Mouse (Mus musculus): ENCODE results near the gene Por.

The Por gene

GRCm38 (mm10) chr5:135669741-135670275 lies at the start of gene Por:
Gene Por (plus strand): TSS chr5:135670033.
- in situ Hi-C loops (cut with MboI, MseI) = no loop called here

GRCm38 (mm10) chr5:135620526-135620925 lies 49.3 kb upstream of the Por start:
- in situ Hi-C loops (cut with MboI, MseI) = no loop called here

- in situ Hi-C loops (cut with MboI, MseI) = no loop called here
These were observed 48.1 kb upstream of the Por start for GRCm38 (mm10) chr5:135621725-135622124.

- in situ Hi-C loops (cut with MboI, MseI) = no loop called here
These were observed 46.7 kb upstream of the Por start for GRCm38 (mm10) chr5:135623006-135623563.

- in situ Hi-C loops (cut with MboI, MseI) = no loop called here
These were observed 40.9 kb upstream of the Por start for GRCm38 (mm10) chr5:135628916-135629315.

- in situ Hi-C loops (cut with MboI, MseI) = no loop called here
These were observed 40.4 kb upstream of the Por start for GRCm38 (mm10) chr5:135629401-135629800.

- in situ Hi-C loops (cut with MboI, MseI) = loop anchor here in 1 of 2 experiments (5.0 kb wide), 1 partner anchor 57 kb away; no protein-coding TSS in a partner anchor
These were observed 39.2 kb upstream of the Por start for GRCm38 (mm10) chr5:135630598-135630997.

- in situ Hi-C loops (cut with MboI, MseI) = loop anchor here in 1 of 2 experiments (5.0 kb wide), 1 partner anchor 55 kb away; no protein-coding TSS in a partner anchor
These were observed 37.6 kb upstream of the Por start, which contains the start of gene Rhbdd2 for GRCm38 (mm10) chr5:135632117-135632796. Gene Rhbdd2 (plus strand): TSS chr5:135632618.

- in situ Hi-C loops (cut with MboI, MseI) = loop anchor here in 1 of 2 experiments (5.0 kb wide), 1 partner anchor 55 kb away; no protein-coding TSS in a partner anchor
These were observed 37.1 kb upstream of the Por start for GRCm38 (mm10) chr5:135632797-135633144.

GRCm38 (mm10) chr5:135639760-135640458 lies 29.9 kb upstream of the Por start:
- in situ Hi-C loops (cut with MboI, MseI) = no loop called here

- in situ Hi-C loops (cut with MboI, MseI) = no loop called here
These were observed 29.4 kb upstream of the Por start for GRCm38 (mm10) chr5:135640459-135640789.

GRCm38 (mm10) chr5:135641028-135641427 lies 28.8 kb upstream of the Por start:
- in situ Hi-C loops (cut with MboI, MseI) = no loop called here

GRCm38 (mm10) chr5:135642686-135643551 lies 26.9 kb upstream of the Por start:
- in situ Hi-C loops (cut with MboI, MseI) = no loop called here

- in situ Hi-C loops (cut with MboI, MseI) = no loop called here
These were observed 26.3 kb upstream of the Por start for GRCm38 (mm10) chr5:135643552-135643842.

- in situ Hi-C loops (cut with MboI, MseI) = no loop called here
These were observed 26.0 kb upstream of the Por start for GRCm38 (mm10) chr5:135643869-135644268.

GRCm38 (mm10) chr5:135645330-135645729 lies 24.5 kb upstream of the Por start:
- in situ Hi-C loops (cut with MboI, MseI) = no loop called here

- in situ Hi-C loops (cut with MboI, MseI) = no loop called here
These were observed 23.8 kb upstream of the Por start for GRCm38 (mm10) chr5:135646038-135646437.

- in situ Hi-C loops (cut with MboI, MseI) = no loop called here
These were observed 21.1 kb upstream of the Por start for GRCm38 (mm10) chr5:135648461-135649308.

- in situ Hi-C loops (cut with MboI, MseI) = no loop called here
These were observed 20.6 kb upstream of the Por start for GRCm38 (mm10) chr5:135649309-135649633.

GRCm38 (mm10) chr5:135651536-135651935 lies 18.3 kb upstream of the Por start:
- in situ Hi-C loops (cut with MboI, MseI) = no loop called here

- in situ Hi-C loops (cut with MboI, MseI) = no loop called here
These were observed 16.6 kb upstream of the Por start for GRCm38 (mm10) chr5:135653209-135653608.
